In genomic region chr12:14315780-14316179, GRCm38 (mm10) we compare ENCODE assay signal across 9 mouse cellular contexts.
DNase-seq lines count a peak whose midpoint lies in the region; TF ChIP-seq lines count a peak whose summit lies in the region.
"Had no signal": no experiment of that assay in that cellular context is flagged by ENCODE, and none has a peak within 500 bp of the region (broad histone marks: within the 10 kb centered on the region; RNA-seq: fewer than 3 reads in every experiment).

No protein-coding gene starts in this region.

- TF ChIP-seq CTCF in layer of hippocampus, adult 2 months (conservative IDR thresholded peaks at IDR 0.05) = peak; percentile 69

- peak in 1 of 2 experiments; percentile 39 for DNase-seq in layer of hippocampus, adult 2 months (ENCODE audit: low spot score in 2 of 2)
- no peak for DNase-seq in layer of hippocampus, postnatal 10 days (ENCODE audit: low spot score in 2 of 2)
- DNase-seq in adrenal gland, postnatal 36 days = peak; percentile 63 to 65
- peak; percentile 28 to 68 for DNase-seq in frontal cortex, adult 2 months (ENCODE audit: extremely low spot score in 1 of 2, low spot score in 1 of 2)
- DNase-seq in left cerebral cortex, adult 9 months (ENCODE audit: low spot score in 2 of 2) = peak; percentile 22 to 49
- peak; percentile 9 for DNase-seq in testis, postnatal 14 days (ENCODE audit: low spot score)
- no peak for DNase-seq in thymus, postnatal 4 days
- no peak for DNase-seq in thymus, postnatal 25 days

- no peak overlapping the region for H3K4me3 ChIP-seq in layer of hippocampus, adult 2 months
- H3K4me3 ChIP-seq: heart, embryonic 13.5 days had no signal

- H3K27ac ChIP-seq in layer of hippocampus, adult 2 months = no peak overlapping the region
- H3K27ac ChIP-seq: heart, embryonic 13.5 days had no signal

Comparison
In these comparisons a context has a peak if more than half of its experiments do, and no peak if none do; other contexts are left out.
1. DNase-seq: peak in adrenal gland, postnatal 36 days (2 of 2), frontal cortex, adult 2 months (2 of 2), left cerebral cortex, adult 9 months (2 of 2) and testis, postnatal 14 days (single experiment); none in layer of hippocampus, postnatal 10 days (0 of 2), thymus, postnatal 4 days (single experiment) and thymus, postnatal 25 days (single experiment).